Mouse (Mus musculus): ENCODE measurements around the gene Fosl2. TPM values are rescaled to one million over a fixed set of nuclear protein-coding genes. Genes with fewer than 3 reads are reported as not detected.

The Fosl2 gene
- polyA plus RNA-seq, 1 experiment from 2014 or later = 0.61 TPM

DNA sequence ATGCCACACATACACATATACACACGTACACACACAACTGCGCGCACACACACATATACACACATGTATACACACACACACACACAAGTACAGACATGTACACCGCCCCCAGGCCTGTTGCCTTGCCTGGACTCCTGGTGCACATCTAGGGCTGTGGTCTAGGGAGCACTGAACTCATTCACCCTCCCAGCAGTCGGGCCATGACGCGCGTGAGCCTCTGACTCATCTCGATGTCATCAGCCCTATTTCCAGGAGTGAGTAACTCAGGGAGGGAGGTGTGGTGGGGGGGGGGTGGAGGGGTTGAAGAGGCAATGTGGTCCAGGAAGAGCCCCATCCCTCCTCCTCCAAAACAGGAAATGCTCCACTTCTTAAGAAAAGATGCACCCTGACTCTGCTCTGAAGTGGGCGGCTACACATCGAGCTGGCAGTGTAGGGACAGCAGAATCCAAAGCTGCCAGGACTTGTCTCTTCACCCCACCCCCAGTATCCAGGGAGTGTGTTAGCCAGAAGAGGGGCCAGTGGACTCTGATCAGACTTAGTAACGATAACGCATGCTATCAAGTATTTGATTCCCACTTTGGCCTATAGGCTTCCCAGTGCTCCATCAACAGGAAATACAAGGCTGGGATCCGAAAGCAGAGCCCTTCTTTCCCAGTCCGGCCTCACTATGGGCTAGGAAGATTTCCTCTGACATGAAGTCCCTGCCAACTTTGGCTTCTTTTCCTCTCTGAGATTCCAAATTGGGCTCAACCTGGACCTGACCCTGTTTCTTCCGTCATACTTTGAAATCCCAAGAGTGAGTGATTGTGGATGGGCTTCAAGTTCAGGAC is 56.6 kb downstream of the Fosl2 start:
- ATAC-seq (ENCODE audit: low FRiP score, low read depth) = no peak
- no peak overlapping the region for H3K4me2 ChIP-seq
- H3K4me3 ChIP-seq = no peak overlapping the region
- H3K27ac ChIP-seq (replicated peaks) = no peak overlapping the region
- no peaks in the 10 kb centered on the region for H3K36me3 ChIP-seq
- 89% methylated on average over 16 of the region's 16 CpGs for WGBS
- no peaks in the 10 kb centered on the region for H3K4me1 ChIP-seq (replicated peaks)
- H3K9ac ChIP-seq = no peak overlapping the region
- no peaks in the 10 kb centered on the region for H3K27me3 ChIP-seq
- H3K9me3 ChIP-seq = no peaks in the 10 kb centered on the region

DNA sequence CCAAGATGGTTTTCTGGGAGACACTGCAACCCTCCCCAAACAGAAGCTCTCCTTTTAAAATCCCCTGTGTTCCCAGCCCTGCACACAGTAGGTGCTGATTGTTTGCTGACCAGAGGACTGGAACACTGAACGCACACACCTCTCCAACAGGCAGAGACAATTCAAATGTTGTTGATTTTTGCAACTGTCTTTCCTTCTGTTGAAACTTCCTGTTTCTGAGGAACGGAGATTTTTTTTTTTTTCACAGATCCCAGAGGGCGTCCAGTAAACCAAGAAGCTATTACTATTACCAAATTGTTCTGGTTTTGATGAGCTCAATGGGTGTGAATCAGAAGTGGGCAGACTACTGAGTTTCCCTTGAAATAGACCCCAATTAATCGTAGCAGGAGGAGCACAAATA is 58.6 kb downstream of the Fosl2 start:
- H3K4me2 ChIP-seq = no peak overlapping the region
- H3K27ac ChIP-seq (replicated peaks) = no peak overlapping the region
- no peaks in the 10 kb centered on the region for H3K9me3 ChIP-seq
- no peaks in the 10 kb centered on the region for H3K36me3 ChIP-seq
- H3K9ac ChIP-seq = no peak overlapping the region
- WGBS = 80% methylated on average over 4 of the region's 4 CpGs
- no peaks in the 10 kb centered on the region for H3K27me3 ChIP-seq
- H3K4me1 ChIP-seq (replicated peaks) = no peaks in the 10 kb centered on the region
- no peak overlapping the region for H3K4me3 ChIP-seq
- no peak for ATAC-seq (ENCODE audit: low FRiP score, low read depth)

DNA sequence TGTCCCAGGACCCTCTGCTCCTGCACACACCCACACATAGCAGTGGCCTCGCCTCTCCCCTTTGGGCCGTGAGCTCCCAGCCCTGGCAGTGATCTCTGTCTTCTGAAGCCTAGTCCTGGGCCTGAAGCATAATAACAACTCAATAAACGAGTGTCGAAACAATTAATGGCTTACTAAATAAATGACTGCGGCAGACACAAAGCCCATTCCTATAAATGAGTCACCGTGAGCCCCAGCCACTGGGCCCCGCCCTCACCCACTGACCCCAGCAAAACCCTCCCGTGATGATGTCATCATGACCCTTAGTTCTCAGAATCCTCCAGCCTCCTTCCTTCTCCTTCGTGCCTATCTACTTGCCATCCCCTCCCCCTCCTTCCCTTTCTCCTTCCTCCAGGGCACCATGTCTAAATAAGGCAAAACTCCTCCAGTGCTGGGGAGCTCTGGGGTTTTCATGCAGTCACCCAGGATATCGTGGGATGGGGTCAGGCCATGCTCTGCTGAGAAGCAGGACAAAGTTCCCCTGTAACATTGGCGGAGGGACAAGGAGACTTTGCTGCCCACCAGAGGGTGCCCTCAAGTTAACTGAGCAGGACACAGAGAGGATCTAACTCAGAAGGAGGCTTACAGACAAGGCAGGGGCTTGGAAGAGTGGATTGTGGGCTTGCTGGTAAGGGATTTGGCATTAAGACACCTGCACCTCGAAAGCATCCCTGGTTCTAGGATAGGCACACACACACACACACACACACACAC is 60.4 kb downstream of the Fosl2 start:
- Histone ChIP-seq H3K36me3 (no peaks in the 10 kb centered on the region), H3K27me3 (no peaks in the 10 kb centered on the region), H3K27ac (replicated peaks) (no peak overlapping the region), H3K9ac (no peak overlapping the region), H3K4me3 (no peak overlapping the region), H3K4me1 (replicated peaks) (no peaks in the 10 kb centered on the region), H3K9me3 (no peaks in the 10 kb centered on the region), H3K4me2 (no peak overlapping the region)
- WGBS = 65% methylated on average over 12 of the region's 12 CpGs
- no peak for ATAC-seq (ENCODE audit: low FRiP score, low read depth)

GRCm38 (mm10) chr5:32197698-32198097 is 62.1 kb downstream of the Fosl2 start:
- Histone ChIP-seq H3K36me3 (no peaks in the 10 kb centered on the region), H3K9ac (no peak overlapping the region), H3K9me3 (no peaks in the 10 kb centered on the region), H3K27ac (replicated peaks) (no peak overlapping the region), H3K27me3 (no peaks in the 10 kb centered on the region), H3K4me1 (replicated peaks) (no peaks in the 10 kb centered on the region), H3K4me2 (no peak overlapping the region), H3K4me3 (no peak overlapping the region)
- peak; percentile 15; the same call in 1 of the 2 replicates for ATAC-seq (ENCODE audit: low FRiP score, low read depth)
- 17% methylated on average over 4 of the region's 4 CpGs for WGBS

- H3K4me2 ChIP-seq = no peak overlapping the region
- WGBS = 81% methylated on average over 3 of the region's 3 CpGs
- no peak for ATAC-seq (ENCODE audit: low FRiP score, low read depth)
- no peak overlapping the region for H3K27ac ChIP-seq (replicated peaks)
- H3K27me3 ChIP-seq = no peaks in the 10 kb centered on the region
- no peak overlapping the region for H3K9ac ChIP-seq
- no peaks in the 10 kb centered on the region for H3K36me3 ChIP-seq
- no peaks in the 10 kb centered on the region for H3K9me3 ChIP-seq
- no peaks in the 10 kb centered on the region for H3K4me1 ChIP-seq (replicated peaks)
- no peak overlapping the region for H3K4me3 ChIP-seq
These were observed 63.5 kb downstream of the Fosl2 start for GRCm38 (mm10) chr5:32199136-32199535.

- Histone ChIP-seq H3K9ac (no peak overlapping the region), H3K27ac (replicated peaks) (no peak overlapping the region), H3K27me3 (no peaks in the 10 kb centered on the region), H3K36me3 (no peaks in the 10 kb centered on the region), H3K9me3 (no peaks in the 10 kb centered on the region), H3K4me1 (replicated peaks) (no peaks in the 10 kb centered on the region), H3K4me3 (no peak overlapping the region), H3K4me2 (no peak overlapping the region)
- ATAC-seq (ENCODE audit: low FRiP score, low read depth) = no peak
- WGBS = 92% methylated on average over 3 of the region's 3 CpGs
These were observed 64.0 kb downstream of the Fosl2 start for GRCm38 (mm10) chr5:32199594-32199993.

DNA sequence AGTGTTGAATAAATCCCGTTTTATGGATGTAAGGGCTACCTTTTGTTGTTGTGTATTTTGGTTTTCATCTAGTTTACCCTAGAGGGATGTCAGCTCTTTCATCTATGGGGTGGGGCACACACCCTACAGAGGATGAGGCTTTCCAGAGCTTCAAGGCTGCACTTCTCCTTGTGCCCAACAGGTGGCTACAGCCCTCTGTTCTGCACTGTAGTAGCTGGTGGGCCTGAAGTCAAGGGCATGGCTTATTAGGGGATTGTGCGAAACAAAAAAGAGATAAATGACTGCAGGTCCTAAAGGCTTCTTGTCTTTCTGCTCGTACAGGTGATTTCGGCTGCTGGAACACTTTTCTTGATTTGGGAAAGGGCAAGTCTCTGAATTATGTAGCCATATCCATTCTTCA is 69.1 kb downstream of the Fosl2 start:
- H3K9me3 ChIP-seq = no peaks in the 10 kb centered on the region
- H3K27ac ChIP-seq (replicated peaks) = no peak overlapping the region
- no peaks in the 10 kb centered on the region for H3K27me3 ChIP-seq
- no peak overlapping the region for H3K4me2 ChIP-seq
- H3K9ac ChIP-seq = no peak overlapping the region
- WGBS = 75% methylated on average over 4 of the region's 4 CpGs
- H3K4me1 ChIP-seq (replicated peaks) = no peaks in the 10 kb centered on the region
- no peak overlapping the region for H3K4me3 ChIP-seq
- ATAC-seq (ENCODE audit: low FRiP score, low read depth) = no peak
- H3K36me3 ChIP-seq = no peaks in the 10 kb centered on the region

- Histone ChIP-seq H3K27me3 (no peaks in the 10 kb centered on the region), H3K9me3 (no peaks in the 10 kb centered on the region), H3K36me3 (no peaks in the 10 kb centered on the region), H3K4me1 (replicated peaks) (no peaks in the 10 kb centered on the region), H3K27ac (replicated peaks) (no peak overlapping the region), H3K4me3 (no peak overlapping the region), H3K9ac (no peak overlapping the region), H3K4me2 (no peak overlapping the region)
- no peak for ATAC-seq (ENCODE audit: low FRiP score, low read depth)
- WGBS = 72% methylated on average over 2 of the region's 2 CpGs
These were observed 71.1 kb downstream of the Fosl2 start for GRCm38 (mm10) chr5:32206726-32207125.

Other genes with a start within 250 kb of the Fosl2 start
- 0.20 TPM in 1 of 2 replicates, not detected in the other for gene Plb1, start 96.9 kb downstream of the Fosl2 start, polyA plus RNA-seq (2015; fragmentation: Nextera tagmentation; extraction: Ambion mirVana)